8 mouse cellular contexts compared by ENCODE assay signal in the genomic region with DNA sequence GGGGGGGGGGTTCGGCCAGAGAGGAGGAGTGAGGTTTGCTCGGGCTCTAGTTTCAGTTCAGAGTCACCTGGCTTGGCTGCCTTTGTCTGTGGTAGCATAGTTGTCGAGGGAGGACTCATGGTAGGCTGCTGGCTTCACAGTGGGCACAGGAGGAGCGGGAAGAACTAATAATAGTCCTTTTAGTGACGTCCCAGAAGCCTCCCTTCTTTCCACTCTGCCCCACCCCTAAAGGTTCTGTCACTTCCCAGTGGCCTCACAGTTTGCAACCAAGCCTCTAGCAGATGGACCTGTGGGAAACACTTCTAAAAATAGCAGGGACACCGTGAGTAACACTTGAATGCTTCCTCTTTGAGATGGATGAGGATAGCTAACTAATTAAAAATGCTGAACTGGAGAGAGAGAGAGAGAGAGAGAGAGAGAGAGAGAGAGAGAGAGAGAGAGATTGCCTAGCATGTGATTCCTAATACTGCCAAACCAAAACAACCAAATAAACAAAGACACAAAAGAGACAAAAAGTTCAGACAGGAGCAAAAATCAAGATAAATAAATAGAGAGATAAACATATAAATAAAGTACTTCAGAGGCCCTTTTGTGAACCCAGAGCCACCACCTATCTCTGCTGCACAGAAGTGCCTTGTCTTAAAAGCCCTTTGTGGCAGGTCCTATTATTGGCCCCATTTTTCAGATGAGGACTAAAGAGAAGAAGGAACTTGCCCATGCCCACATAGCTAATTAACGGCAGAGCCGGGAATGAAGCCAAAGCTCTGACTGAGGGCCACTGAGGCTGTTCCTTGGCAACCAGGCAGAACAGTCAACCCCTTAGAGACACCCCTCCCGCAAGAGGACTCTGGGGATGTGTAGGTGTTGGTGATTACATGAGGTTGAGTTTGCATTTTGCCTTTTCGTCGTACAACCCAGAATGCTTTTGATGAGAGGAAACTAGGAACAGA. TPM values are rescaled to one million over a fixed set of nuclear protein-coding genes. Genes with fewer than 3 reads are reported as not detected.
DNase-seq lines count a peak whose midpoint lies in the region; ATAC-seq lines count a peak whose summit lies in the region.

No protein-coding gene starts in this region.

- no peaks in the 10 kb centered on the region for H3K9me3 ChIP-seq in kidney, embryonic 15.5 days (replicated peaks)
- H3K9me3 ChIP-seq in megakaryocyte, embryonic 14.5 days: no peaks in the 10 kb centered on the region

- no peaks in the 10 kb centered on the region for H3K36me3 ChIP-seq in kidney, embryonic 15.5 days
- H3K36me3 ChIP-seq in megakaryocyte, embryonic 14.5 days (replicated peaks; ENCODE audit: low read length): no peaks in the 10 kb centered on the region

- ATAC-seq in kidney, embryonic 15.5 days (replicated peaks; ENCODE audit: low FRiP score): peak; percentile 76

- WGBS in kidney, embryonic 15.5 days: 40% methylated on average over 11 of the region's 11 CpGs

- no peaks in the 10 kb centered on the region for H3K27me3 ChIP-seq in kidney, embryonic 15.5 days
- peaks cover 32% of the 10 kb centered on the region for H3K27me3 ChIP-seq in megakaryocyte, embryonic 14.5 days (replicated peaks)

- H3K4me2 ChIP-seq in kidney, embryonic 15.5 days: 0 out of 2 replicates have a peak overlapping the region, but pooled peaks have one; percentile 4

- DNase-seq in gastrocnemius, adult 18-20 months (ENCODE audit: low spot score): peak; percentile 67
- DNase-seq in gastrocnemius, postnatal 10 days: no peak
- DNase-seq in brain, adult 2 months (ENCODE audit: low read depth, low spot score): peak; percentile 97
- DNase-seq in frontal cortex, postnatal 36 days (ENCODE audit: low spot score in 2 of 2): peak; percentile 40 to 59
- DNase-seq in ovary, postnatal 36 days (ENCODE audit: low spot score): no peak
- DNase-seq in natural killer cell, adult 2 months (ENCODE audit: low spot score in 2 of 2): no peak

- H3K4me3 ChIP-seq in kidney, embryonic 15.5 days (replicated peaks): no peak overlapping the region
- H3K4me3 ChIP-seq in megakaryocyte, embryonic 14.5 days (replicated peaks): peak overlapping the region; percentile 82

- H3K4me1 ChIP-seq in kidney, embryonic 15.5 days: peaks cover 24% of the 10 kb centered on the region
- peaks cover 42% of the 10 kb centered on the region for H3K4me1 ChIP-seq in megakaryocyte, embryonic 14.5 days

- H3K9ac ChIP-seq in kidney, embryonic 15.5 days: no peak overlapping the region

- H3K27ac ChIP-seq in kidney, embryonic 15.5 days: peak overlapping the region; percentile 66; the same call in 1 of the 2 replicates

RNA-seq across cellular contexts. Expression of a gene that starts 54.0 kb away (rescaled TPM):
- total RNA-seq in gastrocnemius, adult 18-20 months (2021): under 1 TPM in 1 of 2 experiments, not detected in 1; 0.45 TPM
- total RNA-seq in gastrocnemius, postnatal 10 days (2021): 1 to 10 TPM; 1.8 to 2.4 TPM
- 10.3 and 11.1 TPM in 2 replicates for polyA plus RNA-seq in kidney, embryonic 15.5 days (2015; fragmentation: Nextera tagmentation; extraction: Ambion mirVana)
- 0.47 TPM in 1 of 2 replicates, not detected in the other for polyA plus RNA-seq in megakaryocyte, embryonic 14.5 days (2012; ENCODE audit: insufficient read depth, low replicate concordance)

Comparison
In these comparisons a context has a peak if more than half of its experiments do, and no peak if none do; other contexts are left out.
1. DNase-seq: peak in gastrocnemius, adult 18-20 months (single experiment), brain, adult 2 months (single experiment) and frontal cortex, postnatal 36 days (2 of 2); none in gastrocnemius, postnatal 10 days (single experiment), ovary, postnatal 36 days (single experiment) and natural killer cell, adult 2 months (0 of 2).